Mouse (Mus musculus) gastrocnemius, postnatal 4 days (tissue): ENCODE measurements at regions not wholly inside any gene's neighbourhood (a gene's known extent, or its start where the extent isn't known, plus 50 kb on each side); places are given as distances from the start of the nearest gene placed in this dataset.

Experiments
- DNase-seq, 2 experiments: peaks; one replicate each; pipeline ENCODE4 v3.0.0; 2021 to 2022; ENCODE audit warnings: low spot score in 2 of 2, mixed read lengths in 2 of 2

- peak in 1 of 2 experiments; percentile 10 for DNase-seq
Observed at GRCm38 (mm10) chr5:108903134-108903923, 50.9 kb upstream of the Vmn2r9 start.
